Mouse (Mus musculus) megakaryocyte-erythroid progenitor cell, adult 5 weeks (primary cell): ENCODE data around the gene Arl11. TPM values are rescaled to one million over a fixed set of nuclear protein-coding genes. Genes with fewer than 3 reads are reported as not detected.

ENCODE experiments used
- polyA plus RNA-seq: library from polyadenylated mRNA; stranded (reverse); fragments of >175 nt; gene quantifications from 2 replicates; pipeline ENCODE4 v1.2.3, GENCODE M21; 2012

The Arl11 gene
- polyA plus RNA-seq, result 12.5 and 19.7 TPM in 2 replicates

GRCm38 (mm10) chr14:61309593-61309992 lies at the start of gene Arl11:
Gene Arl11 (plus strand): TSS chr14:61309753.

GRCm38 (mm10) chr14:61360131-61360980 lies 50.8 kb downstream of the Arl11 start, which contains the start of gene Ebpl:
Gene Ebpl (minus strand): TSS chr14:61360439.

Other genes starting within 250 kb of the Arl11 start
- gene Sacs, start 171.3 kb upstream of the Arl11 start, polyA plus RNA-seq, result 0.41 and 0.71 TPM in 2 replicates
- not detected in 2 replicates for gene Sgcg, start 51.3 kb upstream of the Arl11 start, polyA plus RNA-seq
- 0.54 and 0.68 TPM in 2 replicates for gene Ebpl, start 50.7 kb downstream of the Arl11 start, polyA plus RNA-seq
- 9.4 and 11.6 TPM in 2 replicates for gene Kpna3, start 130.1 kb downstream of the Arl11 start, polyA plus RNA-seq
- gene Spryd7, start 247.1 kb downstream of the Arl11 start, polyA plus RNA-seq, result 4.4 and 6.9 TPM in 2 replicates